Mouse (Mus musculus) bone marrow, adult 2 months (tissue): Measurements from ENCODE around the gene Stard3nl.

Experiments used
- CTCF ChIP-seq: fragments of 200-500 bp; IDR thresholded peaks from 2 replicates; pipeline ENCODE4 v1.5.1; 2011; ENCODE audit warnings: low read length, control low read depth; ENCODE audit not compliant: control insufficient read depth, insufficient read depth
- POLR2A ChIP-seq: fragments of 200-500 bp; IDR thresholded peaks from 2 replicates; pipeline ENCODE4 v1.6.1; 2011; ENCODE audit warnings: low read depth, mild to moderate bottlenecking, control low read depth, low read length, borderline replicate concordance; ENCODE audit not compliant: control insufficient read depth

DNA sequence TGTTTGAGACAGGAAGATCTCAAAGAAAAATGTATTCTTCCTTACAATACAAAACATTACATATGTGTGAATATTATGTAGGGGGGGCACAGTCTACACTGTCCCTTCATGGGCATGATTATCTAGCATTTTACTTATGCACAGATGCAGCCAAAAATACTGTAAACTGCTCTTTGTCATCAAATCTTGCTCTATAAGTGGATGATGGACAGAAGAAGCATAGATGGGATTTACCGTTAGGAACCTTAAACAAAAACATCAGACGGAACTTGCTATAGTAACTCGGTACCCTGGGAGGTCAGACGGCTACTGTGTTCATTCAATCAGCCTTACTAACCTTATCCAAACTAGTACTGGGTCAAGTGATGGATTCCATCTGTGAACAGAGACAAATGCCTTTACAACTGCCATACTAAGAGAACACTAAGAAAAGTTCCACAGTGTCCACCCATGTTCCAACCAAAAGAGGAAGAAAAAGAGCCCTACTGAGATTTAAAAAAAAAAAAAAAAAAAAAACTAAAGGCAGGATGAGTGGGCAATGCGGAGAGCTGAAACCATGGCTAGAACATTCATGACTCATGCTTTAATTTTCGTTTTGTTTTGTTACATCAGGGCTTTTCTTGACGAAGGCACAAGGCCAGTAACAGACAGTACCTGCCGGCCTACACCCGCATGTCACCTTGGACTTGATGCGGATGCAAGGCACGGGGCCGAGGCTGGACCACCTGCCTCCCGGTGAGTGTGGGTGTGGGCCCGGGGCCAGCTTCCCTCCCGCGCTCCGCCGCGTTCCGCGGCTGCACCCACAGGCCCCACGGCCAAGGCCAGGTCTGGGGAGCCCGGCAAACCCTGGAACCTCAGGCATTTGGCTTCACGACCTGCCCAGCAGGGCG, 552 bp downstream of the Stard3nl start:
- no peak for TF ChIP-seq CTCF
- TF ChIP-seq POLR2A, result no peak
